18 mouse cellular contexts compared by ENCODE assay signal in the genomic region with DNA sequence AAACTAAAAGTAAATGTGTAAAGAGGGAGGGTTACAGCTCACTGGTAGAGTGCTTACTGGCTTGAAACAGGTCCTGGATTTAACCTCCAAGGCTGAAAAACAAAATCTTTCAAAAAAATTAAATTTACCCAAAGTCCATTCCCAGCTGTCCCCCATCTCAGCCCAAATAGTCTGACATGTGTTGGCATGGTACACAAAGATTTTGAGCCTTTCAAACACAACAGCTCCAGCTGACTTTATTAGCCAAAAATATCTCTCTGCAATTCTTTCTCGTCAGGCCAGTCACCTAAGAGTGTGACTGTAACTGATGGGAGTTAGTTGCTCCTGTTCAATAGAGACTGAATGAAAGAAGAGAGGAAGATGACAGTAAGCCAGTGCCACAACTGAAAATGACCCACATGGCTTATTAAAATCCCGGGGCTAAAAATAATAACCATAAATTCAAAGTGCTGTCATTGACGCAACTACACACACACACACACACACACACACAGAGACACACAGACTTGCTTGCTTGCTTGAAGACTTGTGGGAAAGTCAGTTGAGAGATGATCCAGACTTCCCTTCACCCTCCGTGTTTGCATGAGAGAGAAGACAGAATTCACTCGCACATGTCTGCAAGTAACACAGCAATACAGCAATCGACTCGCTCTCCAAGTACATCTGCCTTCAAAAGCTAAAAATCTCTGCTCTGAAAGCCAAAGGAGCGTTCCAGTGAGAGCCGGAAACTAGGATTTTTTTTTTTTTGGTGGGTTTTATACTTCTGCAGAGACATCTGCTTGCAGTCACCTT.
A peak's percentile ranks its signal among the peaks of the same experiment; 100 is the strongest.
DNase-seq lines count a peak whose midpoint lies in the region; ATAC-seq and TF ChIP-seq lines count a peak whose summit lies in the region.
"Had no signal": no experiment of that assay in that cellular context is flagged by ENCODE, and none has a peak within 500 bp of the region (broad histone marks: within the 10 kb centered on the region; RNA-seq: fewer than 3 reads in every experiment).

No protein-coding gene starts in this region.

- DNase-seq in gastrocnemius, adult 2 months, result no peak
- DNase-seq in gastrocnemius, postnatal 14 days, result no peak
- peak; percentile 9 for DNase-seq in kidney, postnatal 10 days
- no peak for DNase-seq in kidney, postnatal 25 days
- peak; percentile 6 for DNase-seq in lung, postnatal 36 days
- DNase-seq in liver, embryonic 11.5 days (ENCODE audit: low spot score), result no peak
- no peak for DNase-seq in Muller cell, postnatal 12 days (ENCODE audit: inconsistent ontology term)
- DNase-seq: cerebellum, adult 8-10 months; layer of hippocampus, postnatal 36 days; liver; liver, postnatal 0 days; thymus, postnatal 25 days had no signal

- H3K27me3 ChIP-seq in embryonic facial prominence, embryonic 15.5 days, result no peaks in the 10 kb centered on the region
- no peaks in the 10 kb centered on the region for H3K27me3 ChIP-seq in liver, embryonic 11.5 days (replicated peaks; ENCODE audit: control insufficient read depth, insufficient read depth, low read length)
- H3K27me3 ChIP-seq: forebrain, embryonic 15.5 days; hindbrain, embryonic 13.5 days had no signal

- H3K9ac ChIP-seq in embryonic facial prominence, embryonic 15.5 days, result no peak overlapping the region
- H3K9ac ChIP-seq in liver, embryonic 11.5 days (ENCODE audit: low read depth, low read length), result no peak overlapping the region
- H3K9ac ChIP-seq: forebrain, embryonic 15.5 days; hindbrain, embryonic 13.5 days; liver, postnatal 0 days had no signal

- peak overlapping the region; percentile 31 for H3K27ac ChIP-seq in gastrocnemius, adult 2 months
- peak overlapping the region; percentile 61 for H3K27ac ChIP-seq in embryonic facial prominence, embryonic 15.5 days (replicated peaks)
- H3K27ac ChIP-seq in liver, embryonic 11.5 days (ENCODE audit: low read depth, low read length), result no peak overlapping the region
- H3K27ac ChIP-seq: forebrain, embryonic 15.5 days; hindbrain, embryonic 13.5 days; layer of hippocampus, adult 2 months had no signal

- peak overlapping the region; percentile 2; the same call in 1 of the 2 replicates for H3K4me3 ChIP-seq in gastrocnemius, adult 2 months
- no peak overlapping the region for H3K4me3 ChIP-seq in embryonic facial prominence, embryonic 15.5 days (replicated peaks)
- H3K4me3 ChIP-seq in liver, embryonic 11.5 days (ENCODE audit: low read depth, low read length), result no peak overlapping the region
- H3K4me3 ChIP-seq: forebrain, embryonic 15.5 days; hindbrain, embryonic 13.5 days; layer of hippocampus, adult 2 months had no signal

- H3K9me3 ChIP-seq in embryonic facial prominence, embryonic 15.5 days (replicated peaks), result no peaks in the 10 kb centered on the region
- H3K9me3 ChIP-seq in liver, embryonic 11.5 days (ENCODE audit: control insufficient read depth, low read length), result no peaks in the 10 kb centered on the region
- H3K9me3 ChIP-seq: forebrain, embryonic 15.5 days; hindbrain, embryonic 13.5 days had no signal

- 46% methylated on average over 9 of the region's 9 CpGs for WGBS in embryonic facial prominence, embryonic 15.5 days
- WGBS in liver, embryonic 11.5 days, result 80% methylated on average over 9 of the region's 9 CpGs

- intact Hi-C loops in gastrocnemius, adult 2 months (cut with DNase I), result no loop called here
- intact Hi-C loops in gastrocnemius, postnatal 14 days (cut with DNase I; ENCODE audit: low total_unique reads), result no loop called here

- H3K4me2 ChIP-seq in embryonic facial prominence, embryonic 15.5 days (replicated peaks), result no peak overlapping the region
- H3K4me2 ChIP-seq in liver, embryonic 11.5 days, result no peak overlapping the region
- H3K4me2 ChIP-seq: forebrain, embryonic 15.5 days; hindbrain, embryonic 13.5 days; midbrain, embryonic 11.5 days had no signal

- TF ChIP-seq CTCF in gastrocnemius, adult 2 months (IDR thresholded peaks at IDR 0.05), result no peak

- no peaks in the 10 kb centered on the region for H3K36me3 ChIP-seq in embryonic facial prominence, embryonic 15.5 days
- H3K36me3 ChIP-seq in liver, embryonic 11.5 days (ENCODE audit: control insufficient read depth, insufficient read depth, low read length), result no peaks in the 10 kb centered on the region
- H3K36me3 ChIP-seq: forebrain, embryonic 15.5 days; hindbrain, embryonic 13.5 days had no signal

- peaks cover 19% of the 10 kb centered on the region; the same call in 1 of the 2 replicates for H3K4me1 ChIP-seq in embryonic facial prominence, embryonic 15.5 days
- H3K4me1 ChIP-seq in liver, embryonic 11.5 days (replicated peaks; ENCODE audit: control insufficient read depth, insufficient read depth, low read length), result no peaks in the 10 kb centered on the region
- H3K4me1 ChIP-seq: forebrain, embryonic 15.5 days; hindbrain, embryonic 13.5 days had no signal

- ATAC-seq in embryonic facial prominence, embryonic 15.5 days (ENCODE audit: insufficient number of reproducible peaks, low FRiP score, low TSS enrichment, low read depth), result no peak
- ATAC-seq in liver, embryonic 11.5 days (replicated peaks; ENCODE audit: low FRiP score), result no peak
- ATAC-seq: forebrain, embryonic 15.5 days; inflammation-experienced regulatory T-cells, adult 6 months; liver, postnatal 0 days had no signal

Comparison
In these comparisons a context has a peak if more than half of its experiments do, and no peak if none do; other contexts are left out.
1. DNase-seq: peak in kidney, postnatal 10 days (single experiment) and lung, postnatal 36 days (single experiment); none in gastrocnemius, adult 2 months (single experiment), gastrocnemius, postnatal 14 days (single experiment), kidney, postnatal 25 days (0 of 2), liver, embryonic 11.5 days (single experiment) and Muller cell, postnatal 12 days (single experiment).